Mouse (Mus musculus): ENCODE measurements around the gene Flt4. TPM values are rescaled to one million over a fixed set of nuclear protein-coding genes. Genes with fewer than 3 reads are reported as not detected.

The Flt4 gene
- total RNA-seq, 2 experiments from 2014 or later: 1.9 to 2.9 TPM

- intact Hi-C loops (cut with DNase I): no loop called here
- no peak for DNase-seq
Measured at GRCm38 (mm10) chr11:49695013-49695412, 86.0 kb downstream of the Flt4 start.

- intact Hi-C loops (cut with DNase I): no loop called here
- no peak for DNase-seq
Measured at GRCm38 (mm10) chr11:49695695-49696094, 86.6 kb downstream of the Flt4 start.

GRCm38 (mm10) chr11:49696472-49696871 is 87.4 kb downstream of the Flt4 start:
- intact Hi-C loops (cut with DNase I): no loop called here
- no peak for DNase-seq

- intact Hi-C loops (cut with DNase I): no loop called here
- no peak for DNase-seq
Measured at GRCm38 (mm10) chr11:49697779-49698178, 88.7 kb downstream of the Flt4 start.

- DNase-seq: no peak
- intact Hi-C loops (cut with DNase I): no loop called here
Measured at GRCm38 (mm10) chr11:49699079-49699478, 90.0 kb downstream of the Flt4 start.

GRCm38 (mm10) chr11:49702014-49702413 is 93.0 kb downstream of the Flt4 start:
- intact Hi-C loops (cut with DNase I): no loop called here
- DNase-seq: no peak

Other genes starting within 250 kb of the Flt4 start
- not detected for gene Olfr1389, start 186.2 kb upstream of the Flt4 start, total RNA-seq (2021)
- under 1 TPM in 1 of 2 experiments, not detected in 1; 0.08 TPM for gene Olfr1388, start 172.6 kb upstream of the Flt4 start, total RNA-seq (2021)
- not detected for gene Olfr1387, start 153.9 kb upstream of the Flt4 start, total RNA-seq (2021)
- gene Olfr1386, start 144.2 kb upstream of the Flt4 start, total RNA-seq (2021): not detected
- not detected for gene Olfr1385, start 120.2 kb upstream of the Flt4 start, total RNA-seq (2021)
- gene Olfr1384, start 102.5 kb upstream of the Flt4 start, total RNA-seq (2021): not detected
- under 1 TPM in 1 of 2 experiments, not detected in 1; 0.32 TPM for gene Olfr1383, start 89.6 kb upstream of the Flt4 start, total RNA-seq (2021)
- gene Olfr1382, start 81.0 kb upstream of the Flt4 start, total RNA-seq (2021): not detected
- not detected for gene Olfr1381, start 65.8 kb upstream of the Flt4 start, total RNA-seq (2021)
- not detected for gene Olfr1380, start 52.4 kb upstream of the Flt4 start, total RNA-seq (2021)
- not detected for gene Scgb3a1, start 54.3 kb downstream of the Flt4 start, total RNA-seq (2021)
- 10 to 100 TPM in 1 of 2 experiments, 1 to 10 TPM in 1; 9.7 to 10.5 TPM for gene Cnot6, start 103.5 kb downstream of the Flt4 start, total RNA-seq (2021)
- 1 to 10 TPM; 5.7 to 6.2 TPM for gene Gfpt2, start 184.9 kb downstream of the Flt4 start, total RNA-seq (2021)
- 10 to 100 TPM; 43.5 to 49.9 TPM for gene Mapk9, start 237.5 kb downstream of the Flt4 start, total RNA-seq (2021)

All from gastrocnemius, postnatal 36 days (tissue).